Mouse (Mus musculus): Measurements from ENCODE around the gene Nbr1. TPM values are rescaled to one million over a fixed set of nuclear protein-coding genes. Genes with fewer than 3 reads are reported as not detected.
"Not testable (repeated sequence)": the region's sequence is repeated elsewhere in the genome, so short reads cannot be mapped to it uniquely, and the experiment has no call there.

The Nbr1 gene
- polyA plus RNA-seq, 1 experiment from 2014 or later = 32.3 TPM

GRCm38 (mm10) chr11:101607134-101607533 lies 55.2 kb downstream of the Nbr1 start:
- not testable (repeated sequence) for H3K36me3 ChIP-seq

DNA sequence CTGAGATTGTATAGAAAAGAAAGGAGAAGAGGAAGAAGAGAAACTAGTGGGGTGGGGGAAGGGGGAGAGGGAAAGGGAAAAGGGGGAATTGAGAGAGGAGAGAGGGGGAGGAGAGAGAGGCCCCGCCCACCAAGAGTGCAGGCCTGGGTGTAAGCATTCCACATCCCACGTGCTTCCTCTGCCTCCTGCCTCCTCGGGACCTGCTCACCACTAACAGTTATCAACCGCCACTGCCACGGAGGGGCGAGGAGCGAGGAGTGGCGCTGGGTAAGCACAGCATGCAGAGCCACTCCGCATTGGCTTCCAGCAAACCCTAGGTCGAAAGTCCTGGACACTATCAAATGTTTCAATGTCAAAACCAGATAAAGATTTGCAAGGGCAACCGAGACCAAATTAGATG lies 58.5 kb downstream of the Nbr1 start:
- Histone ChIP-seq H3K4me1 (replicated peaks) (peaks cover 28% of the 10 kb centered on the region), H3K27me3 (no peaks in the 10 kb centered on the region), H3K4me3 (replicated peaks) (no peak overlapping the region), H3K9me3 (replicated peaks) (no peaks in the 10 kb centered on the region), H3K36me3 (no peaks in the 10 kb centered on the region), H3K27ac (no peak overlapping the region), H3K9ac (no peak overlapping the region), H3K4me2 (peak overlapping the region; percentile 26)
- WGBS (ENCODE audit: insufficient replicate concordance) = 13% methylated on average over 11 of the region's 11 CpGs
- no peak for DNase-seq
- ATAC-seq (ENCODE audit: low read depth) = no peak

More at GRCm38 (mm10) chr11:101607134-101607533, 55.2 kb downstream of the Nbr1 start:
- not testable (repeated sequence) for DNase-seq; ATAC-seq (ENCODE audit: low read depth); H3K4me3 ChIP-seq (replicated peaks); H3K9ac ChIP-seq; H3K9me3 ChIP-seq (replicated peaks); H3K4me2 ChIP-seq; H3K27ac ChIP-seq; H3K27me3 ChIP-seq
- WGBS (ENCODE audit: insufficient replicate concordance) = 75% methylated on average over 4 of the region's 4 CpGs
- peaks cover 19% of the 10 kb centered on the region for H3K4me1 ChIP-seq (replicated peaks)

GRCm38 (mm10) chr11:101613596-101613995 lies 61.6 kb downstream of the Nbr1 start:
- Histone ChIP-seq H3K9me3 (replicated peaks) (no peaks in the 10 kb centered on the region), H3K4me1 (replicated peaks) (peaks cover 57% of the 10 kb centered on the region), H3K27ac (no peak overlapping the region), H3K4me2 (no peak overlapping the region), H3K4me3 (replicated peaks) (no peak overlapping the region), H3K36me3 (no peaks in the 10 kb centered on the region), H3K9ac (no peak overlapping the region), H3K27me3 (no peaks in the 10 kb centered on the region)
- DNase-seq = no peak
- no peak for ATAC-seq (ENCODE audit: low read depth)
- WGBS (ENCODE audit: insufficient replicate concordance) = 71% methylated on average over 6 of the region's 6 CpGs

DNA sequence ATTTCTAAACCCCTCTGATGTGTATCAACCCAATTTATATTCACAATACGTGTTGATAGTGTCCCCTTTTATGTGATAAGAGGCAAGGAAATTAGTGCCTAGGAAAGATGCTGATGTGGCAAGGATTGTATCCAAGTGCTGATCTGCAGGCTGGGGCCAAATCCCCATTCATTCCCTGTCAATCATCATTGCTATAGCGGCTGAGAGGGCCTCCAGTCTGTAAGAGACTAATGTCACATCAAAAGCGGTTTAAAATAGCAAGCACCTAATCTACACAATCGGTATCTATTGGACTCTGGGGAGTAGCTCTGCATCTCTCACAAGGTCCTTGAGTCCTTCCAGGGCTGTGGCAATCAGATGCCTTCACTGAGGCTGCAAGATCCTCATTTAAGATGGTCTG lies 62.2 kb downstream of the Nbr1 start:
- Histone ChIP-seq H3K4me2 (no peak overlapping the region), H3K4me1 (replicated peaks) (peaks cover 57% of the 10 kb centered on the region), H3K4me3 (replicated peaks) (no peak overlapping the region), H3K9me3 (replicated peaks) (no peaks in the 10 kb centered on the region), H3K27me3 (no peaks in the 10 kb centered on the region), H3K36me3 (no peaks in the 10 kb centered on the region), H3K9ac (no peak overlapping the region), H3K27ac (no peak overlapping the region)
- DNase-seq (no peak), ATAC-seq (ENCODE audit: low read depth) (no peak)
- WGBS (ENCODE audit: insufficient replicate concordance) = 54% methylated on average over 4 of the region's 4 CpGs

DNA sequence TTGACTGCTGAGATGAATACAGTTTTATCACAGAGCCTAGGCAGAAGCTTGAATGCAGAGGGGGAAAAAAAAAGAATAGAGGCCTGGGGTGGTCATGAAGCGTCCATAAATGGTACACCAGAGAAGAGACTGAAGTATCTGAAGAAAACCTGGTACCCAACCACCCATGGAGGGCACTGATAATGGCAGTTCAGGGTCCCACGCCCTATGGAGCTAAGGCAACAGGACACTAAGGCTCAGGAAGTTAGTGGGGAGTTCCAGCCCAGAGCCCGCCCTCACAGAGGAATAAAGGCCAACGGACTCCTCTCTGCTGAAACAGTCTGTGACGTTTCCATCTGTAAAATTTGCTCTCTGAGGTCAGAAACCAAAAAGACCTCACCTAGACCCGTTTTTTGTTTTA lies 63.4 kb downstream of the Nbr1 start:
- H3K9me3 ChIP-seq (replicated peaks) = no peaks in the 10 kb centered on the region
- peaks cover 56% of the 10 kb centered on the region for H3K4me1 ChIP-seq (replicated peaks)
- H3K4me2 ChIP-seq = peak overlapping the region; percentile 38
- no peaks in the 10 kb centered on the region for H3K36me3 ChIP-seq
- H3K27me3 ChIP-seq = no peaks in the 10 kb centered on the region
- ATAC-seq (ENCODE audit: low read depth) (peak; percentile 83), DNase-seq (no peak)
- WGBS (ENCODE audit: insufficient replicate concordance) = 27% methylated on average over 6 of the region's 6 CpGs
- peak overlapping the region; percentile 51 for H3K27ac ChIP-seq
- H3K9ac ChIP-seq = 0 out of 2 replicates have a peak overlapping the region, but pooled peaks have one; percentile 12
- H3K4me3 ChIP-seq (replicated peaks) = no peak overlapping the region

GRCm38 (mm10) chr11:101616104-101616503 lies 64.2 kb downstream of the Nbr1 start:
- no peaks in the 10 kb centered on the region for H3K27me3 ChIP-seq
- WGBS (ENCODE audit: insufficient replicate concordance) = 45% methylated on average over 8 of the region's 8 CpGs
- H3K4me1 ChIP-seq (replicated peaks) = peaks cover 49% of the 10 kb centered on the region
- ATAC-seq (ENCODE audit: low read depth) = peak; percentile 75
- peak overlapping the region; percentile 38 for H3K4me2 ChIP-seq
- no peak overlapping the region for H3K9ac ChIP-seq
- H3K4me3 ChIP-seq (replicated peaks) = no peak overlapping the region
- peak overlapping the region; percentile 51 for H3K27ac ChIP-seq
- DNase-seq = no peak
- H3K36me3 ChIP-seq = no peaks in the 10 kb centered on the region
- H3K9me3 ChIP-seq (replicated peaks) = no peaks in the 10 kb centered on the region

- Histone ChIP-seq H3K9me3 (replicated peaks) (no peaks in the 10 kb centered on the region), H3K27ac (peak overlapping the region; percentile 49), H3K4me2 (peak overlapping the region; percentile 38), H3K27me3 (no peaks in the 10 kb centered on the region), H3K4me3 (replicated peaks) (no peak overlapping the region), H3K9ac (0 out of 2 replicates have a peak overlapping the region, but pooled peaks have one; percentile 22), H3K4me1 (replicated peaks) (peaks cover 49% of the 10 kb centered on the region), H3K36me3 (no peaks in the 10 kb centered on the region)
- WGBS (ENCODE audit: insufficient replicate concordance) = 32% methylated on average over 18 of the region's 18 CpGs
- DNase-seq (no peak), ATAC-seq (ENCODE audit: low read depth) (peak; percentile 35)
Measured at GRCm38 (mm10) chr11:101616948-101617767, 65.2 kb downstream of the Nbr1 start.

DNA sequence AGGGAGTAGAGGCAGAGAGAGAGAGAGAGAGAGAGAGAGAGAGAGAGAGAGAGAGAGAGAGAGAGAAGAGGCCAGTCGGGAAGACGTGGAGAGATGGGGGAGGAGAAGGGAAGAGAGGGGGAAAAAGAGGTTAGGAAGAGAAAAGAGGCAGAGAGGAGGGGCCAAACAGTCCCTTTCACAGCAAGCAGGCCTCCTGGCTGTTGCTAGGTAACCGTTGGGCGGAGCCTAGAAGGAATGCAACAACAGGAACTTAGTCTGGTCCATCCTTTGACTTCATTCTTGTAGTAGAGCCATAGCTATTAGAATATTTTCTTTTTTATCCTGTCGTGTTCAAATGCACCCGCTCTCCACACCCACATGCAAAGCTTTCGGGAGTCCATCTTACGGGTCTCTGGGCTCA lies 65.9 kb downstream of the Nbr1 start:
- 14% methylated on average over 8 of the region's 8 CpGs for WGBS (ENCODE audit: insufficient replicate concordance)
- Histone ChIP-seq H3K9ac (no peak overlapping the region), H3K36me3 (no peaks in the 10 kb centered on the region), H3K27me3 (no peaks in the 10 kb centered on the region), H3K4me3 (replicated peaks) (no peak overlapping the region), H3K27ac (peak overlapping the region; percentile 49; the same call in 1 of the 2 replicates), H3K4me2 (peak overlapping the region; percentile 38; the same call in 1 of the 2 replicates), H3K9me3 (replicated peaks) (no peaks in the 10 kb centered on the region), H3K4me1 (replicated peaks) (peaks cover 49% of the 10 kb centered on the region)
- peak; percentile 48 for DNase-seq
- no peak for ATAC-seq (ENCODE audit: low read depth)

DNA sequence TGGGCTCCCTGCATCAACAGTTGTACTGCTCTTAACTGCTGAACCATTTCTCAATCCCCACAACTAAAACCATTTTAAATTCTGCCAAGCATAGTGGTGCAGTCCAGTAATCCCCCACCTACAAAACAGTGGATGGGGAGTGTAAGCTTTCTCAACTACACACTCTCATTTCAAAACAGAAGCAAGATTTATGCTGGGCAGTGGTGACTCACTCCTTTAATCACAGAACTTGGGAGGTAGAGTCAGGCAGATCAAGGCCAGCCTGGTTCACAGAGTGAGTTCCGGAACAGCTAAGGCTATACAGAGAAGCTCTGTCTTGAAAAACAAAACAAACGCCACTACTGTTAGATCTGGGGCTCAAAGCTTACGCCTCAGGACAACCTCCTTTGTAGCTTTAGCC lies 66.6 kb downstream of the Nbr1 start:
- H3K4me2 ChIP-seq = no peak overlapping the region
- H3K27me3 ChIP-seq = no peaks in the 10 kb centered on the region
- no peak for ATAC-seq (ENCODE audit: low read depth)
- WGBS (ENCODE audit: insufficient replicate concordance) = 77% methylated on average over 3 of the region's 3 CpGs
- H3K27ac ChIP-seq = no peak overlapping the region
- H3K4me1 ChIP-seq (replicated peaks) = peaks cover 49% of the 10 kb centered on the region
- no peaks in the 10 kb centered on the region for H3K9me3 ChIP-seq (replicated peaks)
- no peak overlapping the region for H3K4me3 ChIP-seq (replicated peaks)
- H3K36me3 ChIP-seq = no peaks in the 10 kb centered on the region
- no peak overlapping the region for H3K9ac ChIP-seq
- no peak for DNase-seq

- H3K27ac ChIP-seq; DNase-seq; H3K9me3 ChIP-seq (replicated peaks); H3K4me3 ChIP-seq (replicated peaks); H3K36me3 ChIP-seq; H3K27me3 ChIP-seq; ATAC-seq (ENCODE audit: low read depth); H3K4me2 ChIP-seq; H3K9ac ChIP-seq: not testable (repeated sequence)
- 69% methylated on average over 11 of the region's 11 CpGs for WGBS (ENCODE audit: insufficient replicate concordance)
- H3K4me1 ChIP-seq (replicated peaks) = peaks cover 35% of the 10 kb centered on the region
Measured at GRCm38 (mm10) chr11:101620022-101620655, 68.2 kb downstream of the Nbr1 start.

GRCm38 (mm10) chr11:101626649-101626994 lies 74.7 kb downstream of the Nbr1 start:
- 2% methylated on average over 8 of the region's 8 CpGs for WGBS (ENCODE audit: insufficient replicate concordance)
- DNase-seq (no peak), ATAC-seq (ENCODE audit: low read depth) (peak; percentile 13; the same call in 1 of the 2 replicates)
- Histone ChIP-seq H3K27me3 (no peaks in the 10 kb centered on the region), H3K4me1 (replicated peaks) (peaks cover 32% of the 10 kb centered on the region), H3K4me3 (replicated peaks) (peak overlapping the region; percentile 60), H3K27ac (peak overlapping the region; percentile 98), H3K9ac (peak overlapping the region; percentile 73), H3K4me2 (peak overlapping the region; percentile 78), H3K36me3 (no peaks in the 10 kb centered on the region), H3K9me3 (replicated peaks) (no peaks in the 10 kb centered on the region)

Measured in liver, embryonic 13.5 days (tissue).